Mouse (Mus musculus): ENCODE measurements around the gene Thbd. TPM values are rescaled to one million over a fixed set of nuclear protein-coding genes. Genes with fewer than 3 reads are reported as not detected.

Gene Thbd
- polyA plus RNA-seq, 1 experiment = 13.1 TPM

- Histone ChIP-seq H3K36me3 (ENCODE audit: control insufficient read depth, insufficient read depth, low read length) (no peaks in the 10 kb centered on the region), H3K4me3 (ENCODE audit: control insufficient read depth, insufficient read depth, low read length) (no peak overlapping the region), H3K27ac (ENCODE audit: control insufficient read depth, insufficient read depth, low read length) (no peak overlapping the region), H3K27me3 (ENCODE audit: control insufficient read depth, insufficient read depth, low read length) (no peaks in the 10 kb centered on the region), H3K4me1 (replicated peaks; ENCODE audit: control insufficient read depth, insufficient read depth, low read length) (peaks cover 24% of the 10 kb centered on the region)
- TF ChIP-seq CTCF (IDR thresholded peaks at IDR 0.05; ENCODE audit: borderline replicate concordance, control insufficient read depth, extremely low read depth, insufficient read depth, low read length, poor library complexity) (no peak), POLR2A (IDR thresholded peaks at IDR 0.05; ENCODE audit: control insufficient read depth, extremely low read depth, insufficient read depth, low read length, poor library complexity) (no peak)
- DNase-seq = no peak
- WGBS = 14% methylated on average over 4 of the region's 4 CpGs
These were observed 34.2 kb upstream of the Thbd start for GRCm38 (mm10) chr2:148442172-148442571.

GRCm38 (mm10) chr2:148441421-148441820, 33.4 kb upstream of the Thbd start:
- WGBS = 25% methylated on average over 10 of the region's 10 CpGs
- H3K36me3 ChIP-seq (ENCODE audit: control insufficient read depth, insufficient read depth, low read length) = no peaks in the 10 kb centered on the region
- H3K4me3 ChIP-seq (ENCODE audit: control insufficient read depth, insufficient read depth, low read length) = no peak overlapping the region
- TF ChIP-seq CTCF (IDR thresholded peaks at IDR 0.05; ENCODE audit: borderline replicate concordance, control insufficient read depth, extremely low read depth, insufficient read depth, low read length, poor library complexity) (no peak), POLR2A (IDR thresholded peaks at IDR 0.05; ENCODE audit: control insufficient read depth, extremely low read depth, insufficient read depth, low read length, poor library complexity) (no peak)
- H3K27me3 ChIP-seq (ENCODE audit: control insufficient read depth, insufficient read depth, low read length) = no peaks in the 10 kb centered on the region
- H3K27ac ChIP-seq (ENCODE audit: control insufficient read depth, insufficient read depth, low read length) = peak overlapping the region; percentile 16; the same call in 1 of the 2 replicates
- no peak for DNase-seq
- H3K4me1 ChIP-seq (replicated peaks; ENCODE audit: control insufficient read depth, insufficient read depth, low read length) = peaks cover 24% of the 10 kb centered on the region

- H3K27me3 ChIP-seq (ENCODE audit: control insufficient read depth, insufficient read depth, low read length) = no peaks in the 10 kb centered on the region
- no peaks in the 10 kb centered on the region for H3K36me3 ChIP-seq (ENCODE audit: control insufficient read depth, insufficient read depth, low read length)
- H3K4me3 ChIP-seq (ENCODE audit: control insufficient read depth, insufficient read depth, low read length) = no peak overlapping the region
- 46% methylated on average over 3 of the region's 3 CpGs for WGBS
- DNase-seq = no peak
- H3K27ac ChIP-seq (ENCODE audit: control insufficient read depth, insufficient read depth, low read length) = no peak overlapping the region
- no peak for TF ChIP-seq CTCF (IDR thresholded peaks at IDR 0.05; ENCODE audit: borderline replicate concordance, control insufficient read depth, extremely low read depth, insufficient read depth, low read length, poor library complexity)
- no peak for TF ChIP-seq POLR2A (IDR thresholded peaks at IDR 0.05; ENCODE audit: control insufficient read depth, extremely low read depth, insufficient read depth, low read length, poor library complexity)
- peaks cover 24% of the 10 kb centered on the region for H3K4me1 ChIP-seq (replicated peaks; ENCODE audit: control insufficient read depth, insufficient read depth, low read length)
These were observed 31.8 kb upstream of the Thbd start for GRCm38 (mm10) chr2:148439691-148440276.

GRCm38 (mm10) chr2:148436285-148436684, 28.3 kb upstream of the Thbd start:
- 45% methylated on average over 3 of the region's 3 CpGs for WGBS
- Histone ChIP-seq H3K27me3 (ENCODE audit: control insufficient read depth, insufficient read depth, low read length) (no peaks in the 10 kb centered on the region), H3K4me1 (replicated peaks; ENCODE audit: control insufficient read depth, insufficient read depth, low read length) (peaks cover 2% of the 10 kb centered on the region), H3K27ac (ENCODE audit: control insufficient read depth, insufficient read depth, low read length) (no peak overlapping the region), H3K36me3 (ENCODE audit: control insufficient read depth, insufficient read depth, low read length) (no peaks in the 10 kb centered on the region), H3K4me3 (ENCODE audit: control insufficient read depth, insufficient read depth, low read length) (no peak overlapping the region)
- TF ChIP-seq POLR2A (IDR thresholded peaks at IDR 0.05; ENCODE audit: control insufficient read depth, extremely low read depth, insufficient read depth, low read length, poor library complexity) = no peak
- no peak for TF ChIP-seq CTCF (IDR thresholded peaks at IDR 0.05; ENCODE audit: borderline replicate concordance, control insufficient read depth, extremely low read depth, insufficient read depth, low read length, poor library complexity)
- no peak for DNase-seq

GRCm38 (mm10) chr2:148432346-148432745, 24.4 kb upstream of the Thbd start:
- 88% methylated on average over 2 of the region's 2 CpGs for WGBS
- H3K4me1 ChIP-seq (replicated peaks; ENCODE audit: control insufficient read depth, insufficient read depth, low read length) = no peaks in the 10 kb centered on the region
- DNase-seq = no peak
- no peaks in the 10 kb centered on the region for H3K27me3 ChIP-seq (ENCODE audit: control insufficient read depth, insufficient read depth, low read length)
- no peak for TF ChIP-seq POLR2A (IDR thresholded peaks at IDR 0.05; ENCODE audit: control insufficient read depth, extremely low read depth, insufficient read depth, low read length, poor library complexity)
- no peak for TF ChIP-seq CTCF (IDR thresholded peaks at IDR 0.05; ENCODE audit: borderline replicate concordance, control insufficient read depth, extremely low read depth, insufficient read depth, low read length, poor library complexity)
- H3K36me3 ChIP-seq (ENCODE audit: control insufficient read depth, insufficient read depth, low read length) = no peaks in the 10 kb centered on the region
- H3K4me3 ChIP-seq (ENCODE audit: control insufficient read depth, insufficient read depth, low read length) = no peak overlapping the region
- H3K27ac ChIP-seq (ENCODE audit: control insufficient read depth, insufficient read depth, low read length) = no peak overlapping the region

GRCm38 (mm10) chr2:148430941-148431340, 23.0 kb upstream of the Thbd start:
- 92% methylated on average over 4 of the region's 4 CpGs for WGBS
- Histone ChIP-seq H3K27me3 (ENCODE audit: control insufficient read depth, insufficient read depth, low read length) (no peaks in the 10 kb centered on the region), H3K4me3 (ENCODE audit: control insufficient read depth, insufficient read depth, low read length) (no peak overlapping the region), H3K27ac (ENCODE audit: control insufficient read depth, insufficient read depth, low read length) (no peak overlapping the region), H3K4me1 (replicated peaks; ENCODE audit: control insufficient read depth, insufficient read depth, low read length) (no peaks in the 10 kb centered on the region), H3K36me3 (ENCODE audit: control insufficient read depth, insufficient read depth, low read length) (no peaks in the 10 kb centered on the region)
- no peak for DNase-seq
- TF ChIP-seq CTCF (IDR thresholded peaks at IDR 0.05; ENCODE audit: borderline replicate concordance, control insufficient read depth, extremely low read depth, insufficient read depth, low read length, poor library complexity) = no peak
- no peak for TF ChIP-seq POLR2A (IDR thresholded peaks at IDR 0.05; ENCODE audit: control insufficient read depth, extremely low read depth, insufficient read depth, low read length, poor library complexity)

Data from thymus, adult 2 months (tissue).